Mouse (Mus musculus) stomach, postnatal 0 days (tissue): ENCODE measurements around the gene Tmem121. TPM values are rescaled to one million over a fixed set of nuclear protein-coding genes. Genes with fewer than 3 reads are reported as not detected.
"Not testable (repeated sequence)": the region's sequence is repeated elsewhere in the genome, so short reads cannot be mapped to it uniquely, and the experiment has no call there.

Source experiments
- ATAC-seq: fragments of 200-750 bp; cut with Nextera tagmentation; 2 replicates; pipeline ENCODE4 v1.8.0; 2017; ENCODE audit not compliant: low FRiP score, low TSS enrichment
- DNase-seq: peaks from one replicate; pipeline ENCODE4 v3.0.0-alpha.2; 2016; ENCODE audit warnings: low spot score
- H3K27ac ChIP-seq: fragments of 300-500 bp; sonication (generic); replicated peaks from 2 replicates; pipeline ENCODE4 v1.5.1; 2014; ENCODE audit warnings: mild to moderate bottlenecking, control low read depth
- H3K27me3 ChIP-seq: fragments of 300-500 bp; sonication (generic); 2 replicates; pipeline ENCODE4 v1.6.1; 2014; ENCODE audit warnings: low read length; ENCODE audit not compliant: control insufficient read depth, insufficient read depth
- H3K36me3 ChIP-seq: fragments of 300-500 bp; sonication (generic); 2 replicates; pipeline ENCODE4 v1.6.1; 2014; ENCODE audit warnings: low read length, mixed read lengths; ENCODE audit not compliant: control insufficient read depth, insufficient read depth
- H3K4me1 ChIP-seq: fragments of 300-500 bp; sonication (generic); replicated peaks from 2 replicates; pipeline ENCODE4 v1.6.1; 2014; ENCODE audit warnings: antibody characterized with exemption; ENCODE audit not compliant: control insufficient read depth, insufficient read depth
- H3K4me2 ChIP-seq: fragments of 300-500 bp; sonication (generic); replicated peaks from 2 replicates; pipeline ENCODE4 v1.6.1; 2014; ENCODE audit warnings: low read depth, mild to moderate bottlenecking, control low read depth, moderate library complexity
- H3K4me3 ChIP-seq: fragments of 300-500 bp; sonication (generic); 2 replicates; pipeline ENCODE4 v1.5.1; 2014; ENCODE audit warnings: low read depth, low read length, control low read depth
- H3K9ac ChIP-seq: fragments of 300-500 bp; sonication (generic); 2 replicates; pipeline ENCODE4 v1.6.1; 2014; ENCODE audit warnings: mild to moderate bottlenecking, low read length, control low read depth, mixed read lengths
- H3K9me3 ChIP-seq: fragments of 300-500 bp; sonication (generic); 2 replicates; pipeline ENCODE4 v1.6.1; 2016; ENCODE audit warnings: low read length; ENCODE audit not compliant: control insufficient read depth
- CTCF ChIP-seq: IDR thresholded peaks from 2 replicates; pipeline ENCODE4 v1.5.1; 2016; ENCODE audit warnings: antibody characterized with exemption, low read depth, mild to moderate bottlenecking, moderate library complexity
- EP300 ChIP-seq: optimal IDR thresholded peaks from 2 replicates; pipeline ENCODE3; 2016; ENCODE audit warnings: antibody characterized with exemption
- WGBS: fragments of 180-500 bp; shearing (Covaris S2); extraction: QIAGEN DNeasy Blood & Tissue Kit; methylation state at CpG from one replicate; pipeline ENCODE4 v1.1.7; 2014; 5-methylcytosine and 5-hydroxymethylcytosine counted together
- polyA plus RNA-seq: library from polyadenylated mRNA; unstranded; fragments of >200 nt; fragmentation: Nextera tagmentation; extraction: Ambion mirVana; gene quantifications from 2 replicates; pipeline ENCODE4 v1.2.1, GENCODE M21; 2015

Gene Tmem121
- polyA plus RNA-seq, 1 experiment from 2014 or later: 4.6 TPM

- peak overlapping the region; percentile 23 for H3K9ac ChIP-seq
- 4% methylated on average over 52 of the region's 56 CpGs for WGBS
These were observed 2.0 kb downstream of the Tmem121 start for GRCm38 (mm10) chr12:113187584-113188295.

GRCm38 (mm10) chr12:113188349-113189055 is 2.8 kb downstream of the Tmem121 start:
- TF ChIP-seq EP300: no peak
- no peak for TF ChIP-seq CTCF
- Histone ChIP-seq H3K27me3 (no peaks in the 10 kb centered on the region; the same call in 1 of the 2 replicates), H3K9ac (no peak overlapping the region), H3K4me2 (peak overlapping the region; percentile 66; the same call in 1 of the 2 replicates), H3K9me3 (no peaks in the 10 kb centered on the region), H3K4me1 (peaks cover 2% of the 10 kb centered on the region), H3K27ac (no peak overlapping the region), H3K4me3 (no peak overlapping the region), H3K36me3 (no peaks in the 10 kb centered on the region)
- DNase-seq (no peak), ATAC-seq (peak; percentile 8; the same call in 1 of the 2 replicates)
- WGBS: 83% methylated on average over 51 of the region's 51 CpGs

More at GRCm38 (mm10) chr12:113187584-113188295, 2.0 kb downstream of the Tmem121 start:
- Histone ChIP-seq H3K27me3 (no peaks in the 10 kb centered on the region; the same call in 1 of the 2 replicates), H3K27ac (no peak overlapping the region), H3K36me3 (no peaks in the 10 kb centered on the region), H3K4me3 (peak overlapping the region; percentile 37), H3K4me2 (peak overlapping the region; percentile 66), H3K4me1 (peaks cover 2% of the 10 kb centered on the region), H3K9me3 (no peaks in the 10 kb centered on the region)
- peak; percentile 87 for DNase-seq
- ATAC-seq: peak; percentile 65
- TF ChIP-seq EP300: no peak
- peak; percentile 87 for TF ChIP-seq CTCF

DNA sequence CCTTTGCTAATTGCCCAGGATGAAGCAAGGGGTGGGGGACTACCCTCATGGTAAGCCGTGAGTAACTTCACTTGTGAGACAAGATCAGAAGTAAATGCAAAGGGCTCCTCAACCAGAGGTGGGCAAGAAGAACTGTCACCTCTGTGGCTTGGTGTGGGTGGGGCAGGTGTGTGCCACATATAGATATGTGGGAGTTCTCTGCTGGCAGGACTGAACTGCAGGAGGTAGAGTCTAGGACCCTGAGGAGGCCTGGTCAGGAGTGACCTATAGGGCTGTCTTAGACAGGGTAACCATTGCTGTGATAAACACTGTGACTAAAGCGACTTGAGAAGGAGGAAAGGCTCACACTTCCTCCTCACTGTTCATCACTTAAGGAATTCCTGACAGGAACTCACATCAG is 7.7 kb downstream of the Tmem121 start:
- Histone ChIP-seq H3K4me3 (no peak overlapping the region), H3K9me3 (no peaks in the 10 kb centered on the region), H3K27ac (no peak overlapping the region), H3K36me3 (no peaks in the 10 kb centered on the region), H3K9ac (no peak overlapping the region), H3K4me2 (no peak overlapping the region), H3K27me3 (no peaks in the 10 kb centered on the region), H3K4me1 (no peaks in the 10 kb centered on the region)
- WGBS: 33% methylated on average over 2 of the region's 2 CpGs
- DNase-seq: no peak
- ATAC-seq: no peak
- TF ChIP-seq EP300 (no peak), CTCF (no peak)

DNA sequence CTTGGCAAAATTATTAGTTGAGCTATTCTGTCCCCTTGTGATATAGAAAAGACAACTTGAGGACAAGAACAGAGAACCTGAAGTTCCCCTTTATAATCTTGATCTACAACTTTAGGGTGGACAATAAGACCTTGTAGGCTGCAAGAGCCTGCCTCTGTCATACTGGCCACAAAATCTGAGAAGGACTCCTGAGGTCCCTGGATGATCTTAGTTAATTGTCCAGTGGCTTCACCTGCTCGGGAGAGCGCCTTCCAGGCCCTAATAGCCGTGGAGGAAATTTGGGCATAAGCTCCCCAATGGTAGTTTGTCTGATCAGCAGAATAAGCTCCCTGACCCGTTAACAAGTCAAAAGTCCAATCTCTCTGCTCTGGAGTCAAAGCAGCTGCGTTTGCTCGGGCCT is 13.4 kb downstream of the Tmem121 start:
- not testable (repeated sequence) for H3K9ac ChIP-seq, H3K27ac ChIP-seq, H3K36me3 ChIP-seq, H3K4me3 ChIP-seq, H3K9me3 ChIP-seq, DNase-seq, H3K4me1 ChIP-seq, ATAC-seq, H3K27me3 ChIP-seq, H3K4me2 ChIP-seq
- WGBS: 100% methylated on average over 3 of the region's 6 CpGs

DNA sequence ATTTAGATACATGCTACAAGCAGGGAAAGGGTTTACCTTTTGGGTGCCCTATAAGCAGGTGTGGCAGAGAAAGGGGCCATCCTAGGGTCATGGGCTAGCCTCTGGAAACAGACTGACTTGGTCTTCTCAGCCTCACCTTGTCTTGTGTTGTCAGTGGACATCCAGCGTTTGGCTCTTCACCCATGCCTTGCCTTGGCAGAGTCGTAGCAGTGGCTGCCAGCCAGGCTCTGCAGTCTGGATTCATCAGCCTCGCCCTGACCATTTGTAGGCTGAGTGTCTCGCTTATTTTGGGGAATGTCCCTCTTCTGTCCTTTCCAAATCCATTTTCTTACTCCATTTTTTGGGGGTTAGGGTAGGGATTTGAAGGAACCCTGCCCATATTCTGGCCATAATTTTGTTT is 15.6 kb downstream of the Tmem121 start:
- no peak for ATAC-seq
- TF ChIP-seq EP300: no peak
- TF ChIP-seq CTCF: no peak
- Histone ChIP-seq H3K4me3 (no peak overlapping the region), H3K36me3 (no peaks in the 10 kb centered on the region), H3K9me3 (no peaks in the 10 kb centered on the region), H3K27me3 (no peaks in the 10 kb centered on the region), H3K4me2 (no peak overlapping the region), H3K4me1 (no peaks in the 10 kb centered on the region), H3K27ac (no peak overlapping the region), H3K9ac (no peak overlapping the region)
- DNase-seq: no peak
- 84% methylated on average over 4 of the region's 4 CpGs for WGBS

- no peak overlapping the region for H3K27ac ChIP-seq
- no peak overlapping the region for H3K4me2 ChIP-seq
- TF ChIP-seq EP300 (no peak), CTCF (no peak)
- H3K9ac ChIP-seq: no peak overlapping the region
- no peaks in the 10 kb centered on the region for H3K4me1 ChIP-seq
- H3K9me3 ChIP-seq: no peaks in the 10 kb centered on the region
- no peaks in the 10 kb centered on the region for H3K36me3 ChIP-seq
- DNase-seq (no peak), ATAC-seq (no peak)
- H3K27me3 ChIP-seq: no peaks in the 10 kb centered on the region
- H3K4me3 ChIP-seq: no peak overlapping the region
These were observed 16.3 kb downstream of the Tmem121 start for GRCm38 (mm10) chr12:113202008-113202407.
